Mouse (Mus musculus): Measurements from ENCODE around the gene Ptprd. TPM values are rescaled to one million over a fixed set of nuclear protein-coding genes. Genes with fewer than 3 reads are reported as not detected.

The Ptprd gene
- total and polyA plus RNA-seq, 3 experiments, result not detected

- no peak for TF ChIP-seq USF1 (IDR thresholded peaks at IDR 0.05; ENCODE audit: low read depth, low read length)
- TF ChIP-seq GATA1 (IDR thresholded peaks at IDR 0.05; ENCODE audit: low read depth, low read length), result no peak
- no peak for TF ChIP-seq MYC (IDR thresholded peaks at IDR 0.05; ENCODE audit: low read depth, low read length)
- no peak for TF ChIP-seq ZKSCAN1 (IDR thresholded peaks at IDR 0.05; ENCODE audit: low read depth, low read length)
- no peak for TF ChIP-seq POLR2AphosphoS5 (IDR thresholded peaks at IDR 0.05; ENCODE audit: borderline replicate concordance, low read depth, low read length)
- TF ChIP-seq CTCF (IDR thresholded peaks at IDR 0.05 in 2 of 3, conservative IDR thresholded peaks at IDR 0.05 in 1 of 3; ENCODE audit: control insufficient read depth in 1 of 3, insufficient read depth in 1 of 3, low read depth in 2 of 3, low read length in 3 of 3, poor library complexity in 1 of 3, severe bottlenecking in 1 of 3), result no peak
- no peak for TF ChIP-seq KAT2A (conservative IDR thresholded peaks at IDR 0.05; ENCODE audit: low read depth, low read length)
- no peak for TF ChIP-seq POLR2AphosphoS2 (IDR thresholded peaks at IDR 0.05; ENCODE audit: low read length)
- TF ChIP-seq TCF12 (IDR thresholded peaks at IDR 0.05; ENCODE audit: low read depth, low read length), result no peak
- no peak for TF ChIP-seq ZC3H11A (IDR thresholded peaks at IDR 0.05; ENCODE audit: low read depth, low read length)
- no peak for TF ChIP-seq SMC3 (IDR thresholded peaks at IDR 0.05; ENCODE audit: low read depth, low read length)
- TF ChIP-seq CHD1 (IDR thresholded peaks at IDR 0.05; ENCODE audit: low read depth, low read length), result no peak
- Histone ChIP-seq H3K27me3 (ENCODE audit: control insufficient read depth in 1 of 2, insufficient read depth in 2 of 2, low read length in 2 of 2) (no peaks in the 10 kb centered on the region), H3K4me1 (ENCODE audit: control insufficient read depth in 1 of 2, insufficient read depth in 2 of 2, low read length in 2 of 2) (no peaks in the 10 kb centered on the region), H3K27ac (ENCODE audit: control insufficient read depth, low read depth, low read length) (no peak overlapping the region), H3K36me3 (ENCODE audit: control insufficient read depth in 1 of 2, insufficient read depth in 2 of 2, low read length in 2 of 2) (no peaks in the 10 kb centered on the region), H3K9ac (ENCODE audit: control insufficient read depth, low read depth, low read length, poor library complexity, severe bottlenecking) (no peak overlapping the region), H3K9me3 (replicated peaks; ENCODE audit: insufficient read depth, low read length) (no peaks in the 10 kb centered on the region), H3K4me3 (ENCODE audit: control insufficient read depth in 1 of 2, insufficient read depth in 1 of 2, low read depth in 2 of 2, low read length in 2 of 2) (no peak overlapping the region), H3K79me2 (ENCODE audit: control insufficient read depth, insufficient read depth, low read length, poor library complexity) (no peaks in the 10 kb centered on the region)
- no peak for DNase-seq (ENCODE audit: low read depth, low spot score)
Measured at GRCm38 (mm10) chr4:75953349-75954060, 2258.3 kb downstream of the Ptprd start.

GRCm38 (mm10) chr4:75950582-75950981 is 2261.2 kb downstream of the Ptprd start:
- TF ChIP-seq GABPA (IDR thresholded peaks at IDR 0.05; ENCODE audit: low read depth, low read length), result no peak
- no peak for TF ChIP-seq JUND (IDR thresholded peaks at IDR 0.05; ENCODE audit: low read depth, low read length)
- TF ChIP-seq HCFC1 (IDR thresholded peaks at IDR 0.05; ENCODE audit: low read depth, low read length), result no peak
- no peak for TF ChIP-seq BHLHE40 (IDR thresholded peaks at IDR 0.05; ENCODE audit: borderline replicate concordance, low read depth, low read length)
- no peak for TF ChIP-seq CHD1 (IDR thresholded peaks at IDR 0.05; ENCODE audit: low read depth, low read length)
- no peak for TF ChIP-seq POLR2AphosphoS5 (IDR thresholded peaks at IDR 0.05; ENCODE audit: borderline replicate concordance, low read depth, low read length)
- TF ChIP-seq ETS1 (IDR thresholded peaks at IDR 0.05; ENCODE audit: low read depth, low read length), result no peak
- no peak for TF ChIP-seq ZC3H11A (IDR thresholded peaks at IDR 0.05; ENCODE audit: low read depth, low read length)
- no peak for TF ChIP-seq ELF1 (IDR thresholded peaks at IDR 0.05; ENCODE audit: low read depth, low read length)
- no peak for TF ChIP-seq ZNF384 (IDR thresholded peaks at IDR 0.05; ENCODE audit: low read depth, low read length)
- TF ChIP-seq USF2 (IDR thresholded peaks at IDR 0.05; ENCODE audit: borderline replicate concordance in 1 of 2, insufficient read depth in 1 of 2, low read depth in 1 of 2, low read length in 2 of 2), result no peak
- no peak for TF ChIP-seq MYC (IDR thresholded peaks at IDR 0.05; ENCODE audit: low read depth, low read length)
- no peak for TF ChIP-seq ZMIZ1 (IDR thresholded peaks at IDR 0.05; ENCODE audit: low read depth, low read length)
- no peak for TF ChIP-seq GATA1 (IDR thresholded peaks at IDR 0.05; ENCODE audit: low read depth, low read length)
- no peak for TF ChIP-seq RAD21 (IDR thresholded peaks at IDR 0.05; ENCODE audit: low read depth, low read length)
- TF ChIP-seq TAL1 (IDR thresholded peaks at IDR 0.05; ENCODE audit: low read length), result no peak
- TF ChIP-seq CTCF (IDR thresholded peaks at IDR 0.05 in 2 of 3, conservative IDR thresholded peaks at IDR 0.05 in 1 of 3; ENCODE audit: control insufficient read depth in 1 of 3, insufficient read depth in 1 of 3, low read depth in 2 of 3, low read length in 3 of 3, poor library complexity in 1 of 3, severe bottlenecking in 1 of 3), result no peak
- no peak for TF ChIP-seq POLR2A (IDR thresholded peaks at IDR 0.05; ENCODE audit: control insufficient read depth in 1 of 2, insufficient read depth in 1 of 2, low read depth in 1 of 2, low read length in 2 of 2, poor library complexity in 1 of 2)
- no peak for TF ChIP-seq KAT2A (conservative IDR thresholded peaks at IDR 0.05; ENCODE audit: low read depth, low read length)
- no peaks in the 10 kb centered on the region for H3K36me3 ChIP-seq (ENCODE audit: control insufficient read depth in 1 of 2, insufficient read depth in 2 of 2, low read length in 2 of 2)
- no peaks in the 10 kb centered on the region for H3K4me1 ChIP-seq (ENCODE audit: control insufficient read depth in 1 of 2, insufficient read depth in 2 of 2, low read length in 2 of 2)
- no peaks in the 10 kb centered on the region for H3K9me3 ChIP-seq (replicated peaks; ENCODE audit: insufficient read depth, low read length)
- H3K4me3 ChIP-seq (ENCODE audit: control insufficient read depth in 1 of 2, insufficient read depth in 1 of 2, low read depth in 2 of 2, low read length in 2 of 2), result no peak overlapping the region
- no peaks in the 10 kb centered on the region for H3K27me3 ChIP-seq (ENCODE audit: control insufficient read depth in 1 of 2, insufficient read depth in 2 of 2, low read length in 2 of 2)
- H3K79me2 ChIP-seq (ENCODE audit: control insufficient read depth, insufficient read depth, low read length, poor library complexity), result no peaks in the 10 kb centered on the region
- H3K27ac ChIP-seq (ENCODE audit: control insufficient read depth, low read depth, low read length), result no peak overlapping the region
- H3K9ac ChIP-seq (ENCODE audit: control insufficient read depth, low read depth, low read length, poor library complexity, severe bottlenecking), result no peak overlapping the region
- no peak for DNase-seq (ENCODE audit: low read depth, low spot score)

Measured in MEL (cell line).